Mouse (Mus musculus) heart, adult 2 months (tissue): ENCODE results near the gene Ano1.

Experiments
- CTCF ChIP-seq: fragments of 200-600 bp; IDR thresholded peaks from 2 replicates; pipeline ENCODE4 v1.8.1; 2022; ENCODE audit warnings: antibody characterized with exemption, mild to moderate bottlenecking, moderate library complexity
- POLR2A ChIP-seq: fragments of 200-500 bp; IDR thresholded peaks from 2 replicates; pipeline ENCODE4 v1.6.1; 2011; ENCODE audit warnings: mild to moderate bottlenecking, low read depth, low read length, control low read depth; ENCODE audit not compliant: insufficient read depth

DNA sequence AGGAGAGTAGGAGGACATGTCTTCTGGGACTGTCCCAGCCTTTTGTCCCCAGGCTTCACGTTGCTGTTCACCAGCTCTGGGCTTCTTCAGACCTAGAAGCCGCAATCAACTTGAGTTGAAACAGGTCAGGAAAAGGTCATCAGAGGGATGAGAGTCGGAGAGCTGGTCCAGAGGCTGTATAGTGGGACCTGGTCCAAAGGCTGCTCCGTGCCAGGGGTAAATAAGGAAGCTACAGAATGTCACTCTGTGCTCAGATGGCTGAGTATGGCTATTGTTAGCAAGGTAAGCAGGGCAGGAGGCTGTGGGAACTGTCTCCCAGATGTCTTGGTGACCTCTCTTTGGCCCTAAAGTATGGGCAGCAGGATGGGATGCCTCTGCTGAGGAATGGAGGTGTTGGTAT is 147.0 kb downstream of the Ano1 start:
- no peak for TF ChIP-seq CTCF
- no peak for TF ChIP-seq POLR2A
